Mouse (Mus musculus): ENCODE measurements around the gene N4bp2l1. TPM values are rescaled to one million over a fixed set of nuclear protein-coding genes. Genes with fewer than 3 reads are reported as not detected.
A peak's percentile ranks its signal among the peaks of the same experiment; 100 is the strongest.

Gene N4bp2l1
- polyA plus RNA-seq, 1 experiment from 2014 or later = 8.6 TPM

DNA sequence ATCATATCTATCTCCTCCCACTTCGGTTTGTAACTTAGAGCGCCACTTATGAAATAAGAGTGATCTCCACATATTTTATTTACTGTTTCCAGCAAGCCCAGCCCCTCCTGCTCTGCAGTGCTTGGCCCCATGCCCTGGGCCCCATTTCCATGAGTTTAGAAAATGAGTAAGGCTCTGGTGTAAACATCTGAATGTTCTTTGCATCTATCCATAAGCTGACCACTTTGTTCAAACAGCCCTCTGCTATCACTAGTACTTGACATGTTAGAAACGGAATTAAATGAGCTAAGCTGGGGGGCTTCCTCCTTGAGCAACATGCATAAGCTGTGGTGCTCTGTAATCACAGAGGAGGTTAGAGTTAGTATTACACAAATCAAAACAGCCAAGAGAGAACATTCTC is 22.6 kb downstream of the N4bp2l1 start:
- H3K4me2 ChIP-seq (ENCODE audit: low read length) = no peak overlapping the region
- H3K4me1 ChIP-seq (replicated peaks; ENCODE audit: insufficient read depth, low read length) = no peaks in the 10 kb centered on the region; the same call in 1 of the 2 replicates
- WGBS = 68% methylated on average over 3 of the region's 3 CpGs
- H3K27ac ChIP-seq = no peak overlapping the region
- DNase-seq (ENCODE audit: low spot score) (peak; percentile 40), ATAC-seq (replicated peaks; ENCODE audit: low FRiP score, low read depth) (no peak)
- H3K36me3 ChIP-seq (ENCODE audit: insufficient read depth, low read length) = peaks cover 5% of the 10 kb centered on the region; the same call in 1 of the 2 replicates
- TF ChIP-seq CTCF (IDR thresholded peaks at IDR 0.05; ENCODE audit: low read depth) = no peak
- H3K9ac ChIP-seq (ENCODE audit: low read depth, low read length) = no peak overlapping the region
- H3K4me3 ChIP-seq (replicated peaks; ENCODE audit: low read depth, low read length) = no peak overlapping the region
- no peaks in the 10 kb centered on the region for H3K9me3 ChIP-seq (replicated peaks; ENCODE audit: low read length)
- no peaks in the 10 kb centered on the region for H3K27me3 ChIP-seq (ENCODE audit: insufficient read depth, low read length)

DNA sequence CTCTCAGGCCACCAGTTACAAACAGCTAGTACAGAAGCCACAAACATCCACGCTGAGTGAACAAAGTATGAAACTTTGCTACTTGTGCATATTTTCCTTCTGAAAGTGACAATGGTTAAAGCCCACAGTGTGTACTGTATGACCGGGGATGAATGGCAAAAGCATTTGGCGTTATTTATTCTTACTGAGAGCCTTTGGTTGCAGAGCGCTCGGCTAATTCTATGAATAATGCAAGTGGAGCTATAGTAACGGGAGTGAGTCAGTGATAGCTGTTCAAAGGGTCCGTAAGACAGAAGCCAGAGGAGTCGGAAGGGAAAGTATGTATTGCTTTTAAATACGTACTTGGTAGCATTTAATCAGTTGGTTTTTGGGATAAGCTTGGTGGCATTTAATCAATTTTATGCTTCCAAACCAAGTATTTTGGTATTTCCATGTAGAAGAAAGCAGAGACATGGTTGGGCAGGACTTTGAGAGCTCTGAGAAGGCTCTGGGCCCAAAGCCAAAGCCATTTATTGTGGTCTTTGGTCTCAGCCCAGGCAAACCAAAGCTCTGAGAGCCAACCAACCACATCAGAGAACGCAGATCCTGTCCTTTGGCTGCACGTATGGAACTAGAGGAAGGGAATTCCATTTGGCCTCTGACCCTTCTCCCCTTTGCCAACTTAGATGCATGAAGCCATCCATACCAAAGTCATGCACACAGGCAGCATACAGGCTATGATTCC is 26.3 kb downstream of the N4bp2l1 start:
- Histone ChIP-seq H3K9me3 (replicated peaks; ENCODE audit: low read length) (no peaks in the 10 kb centered on the region), H3K27ac (no peak overlapping the region), H3K9ac (ENCODE audit: low read depth, low read length) (no peak overlapping the region), H3K4me2 (ENCODE audit: low read length) (no peak overlapping the region), H3K4me1 (replicated peaks; ENCODE audit: insufficient read depth, low read length) (no peaks in the 10 kb centered on the region), H3K4me3 (replicated peaks; ENCODE audit: low read depth, low read length) (no peak overlapping the region), H3K36me3 (ENCODE audit: insufficient read depth, low read length) (peaks cover 14% of the 10 kb centered on the region; the same call in 1 of the 2 replicates), H3K27me3 (ENCODE audit: insufficient read depth, low read length) (no peaks in the 10 kb centered on the region)
- DNase-seq (ENCODE audit: low spot score) = peak; percentile 21
- no peak for TF ChIP-seq CTCF (IDR thresholded peaks at IDR 0.05; ENCODE audit: low read depth)
- no peak for ATAC-seq (replicated peaks; ENCODE audit: low FRiP score, low read depth)
- 80% methylated on average over 11 of the region's 11 CpGs for WGBS

DNA sequence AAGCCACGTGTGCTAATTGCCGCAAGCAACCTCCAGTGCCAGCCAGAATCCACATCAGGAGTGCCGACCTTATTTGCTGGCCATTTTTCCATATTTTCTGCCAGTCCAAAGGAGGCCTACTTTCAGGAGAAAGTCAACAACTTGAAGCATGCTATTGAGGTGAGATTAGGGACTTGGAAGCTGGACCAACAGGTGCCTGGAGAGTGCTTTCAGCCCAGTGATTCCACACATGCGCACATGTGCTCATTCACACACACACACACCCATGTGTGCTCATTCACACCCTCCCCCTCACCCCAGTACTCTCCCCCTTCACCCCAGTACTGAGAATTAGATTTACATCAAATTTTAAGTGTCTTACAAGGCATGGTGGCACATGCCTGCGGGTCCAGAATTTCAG is 30.0 kb downstream of the N4bp2l1 start:
- Histone ChIP-seq H3K9me3 (replicated peaks; ENCODE audit: low read length) (no peaks in the 10 kb centered on the region), H3K4me2 (ENCODE audit: low read length) (no peak overlapping the region), H3K27me3 (ENCODE audit: insufficient read depth, low read length) (no peaks in the 10 kb centered on the region), H3K27ac (no peak overlapping the region), H3K36me3 (ENCODE audit: insufficient read depth, low read length) (peaks cover 17% of the 10 kb centered on the region), H3K4me3 (replicated peaks; ENCODE audit: low read depth, low read length) (no peak overlapping the region), H3K9ac (ENCODE audit: low read depth, low read length) (no peak overlapping the region), H3K4me1 (replicated peaks; ENCODE audit: insufficient read depth, low read length) (no peaks in the 10 kb centered on the region)
- no peak for DNase-seq (ENCODE audit: low spot score)
- WGBS = 85% methylated on average over 5 of the region's 5 CpGs
- TF ChIP-seq CTCF (IDR thresholded peaks at IDR 0.05; ENCODE audit: low read depth) = no peak
- ATAC-seq (replicated peaks; ENCODE audit: low FRiP score, low read depth) = no peak

DNA sequence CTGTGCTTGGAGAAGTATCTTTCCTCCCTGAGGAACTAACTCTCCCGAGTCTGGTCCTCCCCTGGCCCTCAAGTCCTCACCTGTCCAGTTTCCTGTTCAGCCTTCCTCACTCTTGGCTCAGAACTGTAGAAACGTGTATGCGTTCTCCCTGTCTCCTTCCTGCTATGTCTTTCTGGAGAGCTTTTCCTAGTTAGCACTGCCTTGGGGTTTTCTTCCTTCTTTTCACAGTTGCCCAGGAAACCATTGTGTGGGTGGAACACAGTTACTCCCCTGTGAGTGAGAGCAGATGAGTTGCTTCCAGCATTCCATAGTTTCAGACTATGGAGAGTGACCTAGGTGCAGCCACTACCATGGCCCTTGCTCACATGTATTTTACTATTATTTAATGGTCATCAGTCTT is 30.8 kb downstream of the N4bp2l1 start:
- DNase-seq (ENCODE audit: low spot score) = peak; percentile 2
- WGBS = 60% methylated on average over 3 of the region's 3 CpGs
- H3K4me2 ChIP-seq (ENCODE audit: low read length) = no peak overlapping the region
- H3K27ac ChIP-seq = no peak overlapping the region
- no peaks in the 10 kb centered on the region for H3K9me3 ChIP-seq (replicated peaks; ENCODE audit: low read length)
- peaks cover 17% of the 10 kb centered on the region for H3K36me3 ChIP-seq (ENCODE audit: insufficient read depth, low read length)
- H3K9ac ChIP-seq (ENCODE audit: low read depth, low read length) = no peak overlapping the region
- no peak for ATAC-seq (replicated peaks; ENCODE audit: low FRiP score, low read depth)
- no peak for TF ChIP-seq CTCF (IDR thresholded peaks at IDR 0.05; ENCODE audit: low read depth)
- H3K4me1 ChIP-seq (replicated peaks; ENCODE audit: insufficient read depth, low read length) = no peaks in the 10 kb centered on the region
- no peaks in the 10 kb centered on the region for H3K27me3 ChIP-seq (ENCODE audit: insufficient read depth, low read length)
- no peak overlapping the region for H3K4me3 ChIP-seq (replicated peaks; ENCODE audit: low read depth, low read length)

DNA sequence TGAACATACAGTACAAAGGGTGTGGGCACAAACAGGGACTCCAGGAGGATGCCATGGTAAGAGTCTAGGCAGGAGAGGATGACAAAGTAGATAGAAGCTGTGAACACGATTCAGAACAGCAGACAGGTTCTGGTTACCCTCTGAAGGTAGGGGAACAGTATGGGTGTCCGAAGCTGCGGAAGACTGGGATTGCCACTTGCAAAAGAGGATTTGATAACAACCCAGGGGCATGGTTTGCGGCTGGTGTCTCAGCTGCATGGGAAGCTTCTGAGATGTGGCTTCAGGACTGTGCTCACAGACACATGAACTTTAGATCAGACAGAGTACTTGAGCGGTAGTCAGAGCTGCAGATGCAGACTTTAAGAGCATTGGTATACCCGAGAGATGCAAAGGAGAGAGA is 32.6 kb downstream of the N4bp2l1 start:
- DNase-seq (ENCODE audit: low spot score) (no peak), ATAC-seq (replicated peaks; ENCODE audit: low FRiP score, low read depth) (no peak)
- Histone ChIP-seq H3K9ac (ENCODE audit: low read depth, low read length) (no peak overlapping the region), H3K4me1 (replicated peaks; ENCODE audit: insufficient read depth, low read length) (no peaks in the 10 kb centered on the region), H3K27me3 (ENCODE audit: insufficient read depth, low read length) (no peaks in the 10 kb centered on the region), H3K27ac (no peak overlapping the region), H3K9me3 (replicated peaks; ENCODE audit: low read length) (no peaks in the 10 kb centered on the region), H3K4me3 (replicated peaks; ENCODE audit: low read depth, low read length) (no peak overlapping the region), H3K4me2 (ENCODE audit: low read length) (no peak overlapping the region), H3K36me3 (ENCODE audit: insufficient read depth, low read length) (peaks cover 26% of the 10 kb centered on the region)
- WGBS = 94% methylated on average over 6 of the region's 6 CpGs
- TF ChIP-seq CTCF (IDR thresholded peaks at IDR 0.05; ENCODE audit: low read depth) = no peak

DNA sequence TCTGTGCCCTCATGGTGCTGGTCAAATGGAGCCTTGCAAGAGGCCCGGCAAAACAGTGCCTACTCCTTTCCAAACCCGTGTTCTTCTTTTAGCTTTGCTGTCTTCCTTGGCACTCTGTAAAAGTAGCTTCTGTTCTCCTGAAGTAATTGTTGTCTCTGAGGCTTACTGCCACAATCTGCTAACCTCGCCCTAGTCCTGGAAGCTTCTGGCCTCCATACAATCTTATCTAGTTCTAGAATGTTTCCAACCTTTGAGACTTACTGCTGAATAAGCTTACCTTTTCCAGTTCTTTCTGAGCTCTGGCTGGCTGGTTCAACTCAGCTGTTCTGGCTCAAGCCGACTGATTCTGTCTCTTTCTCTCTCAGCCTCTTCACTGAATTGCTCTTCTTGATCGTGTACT is 35.2 kb downstream of the N4bp2l1 start:
- 93% methylated on average over 5 of the region's 5 CpGs for WGBS
- no peaks in the 10 kb centered on the region for H3K4me1 ChIP-seq (replicated peaks; ENCODE audit: insufficient read depth, low read length)
- H3K27me3 ChIP-seq (ENCODE audit: insufficient read depth, low read length) = no peaks in the 10 kb centered on the region
- no peak for DNase-seq (ENCODE audit: low spot score)
- H3K36me3 ChIP-seq (ENCODE audit: insufficient read depth, low read length) = peaks cover 21% of the 10 kb centered on the region; the same call in 1 of the 2 replicates
- no peaks in the 10 kb centered on the region for H3K9me3 ChIP-seq (replicated peaks; ENCODE audit: low read length)
- no peak overlapping the region for H3K27ac ChIP-seq
- no peak overlapping the region for H3K4me2 ChIP-seq (ENCODE audit: low read length)
- TF ChIP-seq CTCF (IDR thresholded peaks at IDR 0.05; ENCODE audit: low read depth) = no peak
- H3K9ac ChIP-seq (ENCODE audit: low read depth, low read length) = no peak overlapping the region
- no peak overlapping the region for H3K4me3 ChIP-seq (replicated peaks; ENCODE audit: low read depth, low read length)
- ATAC-seq (replicated peaks; ENCODE audit: low FRiP score, low read depth) = no peak

DNA sequence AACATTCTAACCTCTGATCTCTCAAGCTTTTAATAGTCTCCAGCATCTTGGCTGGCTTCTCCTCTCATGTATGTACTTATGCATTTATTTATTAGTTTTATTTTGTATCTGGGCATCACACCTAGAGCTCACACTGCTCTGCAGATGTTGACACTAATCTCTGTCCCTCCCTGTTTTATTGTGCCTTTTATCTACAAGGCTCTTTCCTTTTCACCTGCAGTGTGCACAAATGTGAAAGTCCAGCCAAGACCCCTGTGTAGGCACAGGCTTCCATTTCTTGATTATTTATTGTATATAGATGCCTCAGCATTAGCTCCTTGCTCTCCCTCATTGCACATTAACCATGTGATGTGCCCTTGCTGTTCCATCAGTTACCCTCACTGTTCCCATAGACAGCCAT is 35.6 kb downstream of the N4bp2l1 start:
- peaks cover 20% of the 10 kb centered on the region; the same call in 1 of the 2 replicates for H3K36me3 ChIP-seq (ENCODE audit: insufficient read depth, low read length)
- TF ChIP-seq CTCF (IDR thresholded peaks at IDR 0.05; ENCODE audit: low read depth) = no peak
- H3K27me3 ChIP-seq (ENCODE audit: insufficient read depth, low read length) = no peaks in the 10 kb centered on the region
- H3K4me1 ChIP-seq (replicated peaks; ENCODE audit: insufficient read depth, low read length) = no peaks in the 10 kb centered on the region
- ATAC-seq (replicated peaks; ENCODE audit: low FRiP score, low read depth) = no peak
- H3K9me3 ChIP-seq (replicated peaks; ENCODE audit: low read length) = no peaks in the 10 kb centered on the region
- no peak overlapping the region for H3K4me3 ChIP-seq (replicated peaks; ENCODE audit: low read depth, low read length)
- no peak overlapping the region for H3K27ac ChIP-seq
- no peak overlapping the region for H3K4me2 ChIP-seq (ENCODE audit: low read length)
- DNase-seq (ENCODE audit: low spot score) = no peak
- H3K9ac ChIP-seq (ENCODE audit: low read depth, low read length) = no peak overlapping the region

Measured in kidney, postnatal 0 days (tissue).